Mouse (Mus musculus) embryonic facial prominence, embryonic 15.5 days (tissue): Measurements from ENCODE around the gene Ankrd36. TPM values are rescaled to one million over a fixed set of nuclear protein-coding genes. Genes with fewer than 3 reads are reported as not detected.
A peak's percentile ranks its signal among the peaks of the same experiment; 100 is the strongest.

ENCODE experiments used
- ATAC-seq: fragments of 200-750 bp; cut with Nextera tagmentation; 2 replicates; pipeline ENCODE4 v1.8.0; 2017; ENCODE audit warnings: low read depth, moderate TSS enrichment; ENCODE audit not compliant: insufficient number of reproducible peaks, low FRiP score, low TSS enrichment
- H3K27ac ChIP-seq: fragments of 300-500 bp; sonication (generic); replicated peaks from 2 replicates; pipeline ENCODE4 v1.5.1; 2015; ENCODE audit warnings: mild to moderate bottlenecking, inconsistent platforms
- H3K27me3 ChIP-seq: fragments of 300-500 bp; sonication (generic); 2 replicates; pipeline ENCODE4 v1.6.1; 2015; ENCODE audit warnings: inconsistent platforms
- H3K36me3 ChIP-seq: fragments of 300-500 bp; sonication (generic); 2 replicates; pipeline ENCODE4 v1.6.1; 2015; ENCODE audit warnings: mild to moderate bottlenecking, inconsistent platforms
- H3K4me1 ChIP-seq: fragments of 300-500 bp; sonication (generic); 2 replicates; pipeline ENCODE4 v1.6.1; 2015; ENCODE audit warnings: inconsistent platforms
- H3K4me2 ChIP-seq: fragments of 300-500 bp; sonication (generic); replicated peaks from 2 replicates; pipeline ENCODE4 v1.6.1; 2015; ENCODE audit warnings: mild to moderate bottlenecking, inconsistent platforms
- H3K4me3 ChIP-seq: fragments of 300-500 bp; sonication (generic); replicated peaks from 2 replicates; pipeline ENCODE4 v1.5.1; 2015; ENCODE audit warnings: mild to moderate bottlenecking, inconsistent platforms
- H3K9ac ChIP-seq: fragments of 300-500 bp; sonication (generic); 2 replicates; pipeline ENCODE4 v1.6.1; 2015; ENCODE audit warnings: inconsistent platforms
- H3K9me3 ChIP-seq: fragments of 300-500 bp; sonication (generic); replicated peaks from 2 replicates; pipeline ENCODE4 v1.6.1; 2016; ENCODE audit warnings: inconsistent platforms
- WGBS: fragments of 180-500 bp; shearing (Covaris S2); methylation state at CpG from one replicate; pipeline ENCODE4 v1.1.7; 2015; 5-methylcytosine and 5-hydroxymethylcytosine counted together
- polyA plus RNA-seq: library from polyadenylated mRNA; unstranded; fragments of >200 nt; fragmentation: Nextera tagmentation; extraction: Ambion mirVana; gene quantifications from 2 replicates; pipeline ENCODE4 v1.2.1, GENCODE M21; 2015

Gene Ankrd36
- not detected in 2 replicates for polyA plus RNA-seq

GRCm38 (mm10) chr11:5569474-5569873 is at the start of gene Ankrd36:
Ankrd36 (plus strand) TSS chr11:5569684.
- Histone ChIP-seq H3K27me3 (no peaks in the 10 kb centered on the region), H3K27ac (no peak within 1 kb of the TSS), H3K9ac (no peak within 1 kb of the TSS), H3K36me3 (no peaks in the 10 kb centered on the region), H3K9me3 (no peaks in the 10 kb centered on the region), H3K4me1 (no peaks in the 10 kb centered on the region), H3K4me3 (no peak within 1 kb of the TSS), H3K4me2 (no peak within 1 kb of the TSS)
- ATAC-seq = no peak
- WGBS = 84% methylated on average over 12 of the region's 12 CpGs

- peak within 1 kb of the TSS; percentile 85 for H3K4me3 ChIP-seq
- H3K4me1 ChIP-seq = peaks cover 27% of the 10 kb centered on the region
- peak within 1 kb of the TSS; percentile 93 for H3K27ac ChIP-seq
- under 1% methylated on average over 70 of the region's 72 CpGs for WGBS
- H3K9me3 ChIP-seq = no peaks in the 10 kb centered on the region
- ATAC-seq = peak; percentile 97
- peak within 1 kb of the TSS; percentile 94 for H3K9ac ChIP-seq
- no peaks in the 10 kb centered on the region for H3K27me3 ChIP-seq
- H3K4me2 ChIP-seq = peak within 1 kb of the TSS; percentile 52
- peaks cover 30% of the 10 kb centered on the region for H3K36me3 ChIP-seq
These were observed 48.8 kb upstream of the Ankrd36 start, which contains the start of gene Xbp1 for GRCm38 (mm10) chr11:5520412-5521265. Xbp1 (plus strand) TSS chr11:5520659.

DNA sequence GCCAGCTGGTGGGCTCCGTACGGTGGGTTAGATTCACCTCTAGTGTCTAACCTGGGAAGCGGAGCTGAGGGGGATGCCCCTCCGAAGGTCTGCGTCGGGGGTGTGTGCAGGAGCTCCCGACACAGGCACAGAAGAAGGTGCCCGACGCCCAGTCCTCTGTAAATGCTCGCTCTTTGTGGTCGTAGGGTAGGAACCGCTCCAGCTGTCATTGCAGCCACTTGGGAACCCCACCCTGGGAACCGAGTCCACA is 48.3 kb upstream of the Ankrd36 start:
- 1% methylated on average over 13 of the region's 13 CpGs for WGBS
- Histone ChIP-seq H3K9ac (peak overlapping the region; percentile 94), H3K4me1 (peaks cover 27% of the 10 kb centered on the region), H3K27ac (peak overlapping the region; percentile 93), H3K4me2 (peak overlapping the region; percentile 52), H3K4me3 (peak overlapping the region; percentile 85), H3K36me3 (peaks cover 36% of the 10 kb centered on the region), H3K9me3 (no peaks in the 10 kb centered on the region), H3K27me3 (no peaks in the 10 kb centered on the region)
- no peak for ATAC-seq

DNA sequence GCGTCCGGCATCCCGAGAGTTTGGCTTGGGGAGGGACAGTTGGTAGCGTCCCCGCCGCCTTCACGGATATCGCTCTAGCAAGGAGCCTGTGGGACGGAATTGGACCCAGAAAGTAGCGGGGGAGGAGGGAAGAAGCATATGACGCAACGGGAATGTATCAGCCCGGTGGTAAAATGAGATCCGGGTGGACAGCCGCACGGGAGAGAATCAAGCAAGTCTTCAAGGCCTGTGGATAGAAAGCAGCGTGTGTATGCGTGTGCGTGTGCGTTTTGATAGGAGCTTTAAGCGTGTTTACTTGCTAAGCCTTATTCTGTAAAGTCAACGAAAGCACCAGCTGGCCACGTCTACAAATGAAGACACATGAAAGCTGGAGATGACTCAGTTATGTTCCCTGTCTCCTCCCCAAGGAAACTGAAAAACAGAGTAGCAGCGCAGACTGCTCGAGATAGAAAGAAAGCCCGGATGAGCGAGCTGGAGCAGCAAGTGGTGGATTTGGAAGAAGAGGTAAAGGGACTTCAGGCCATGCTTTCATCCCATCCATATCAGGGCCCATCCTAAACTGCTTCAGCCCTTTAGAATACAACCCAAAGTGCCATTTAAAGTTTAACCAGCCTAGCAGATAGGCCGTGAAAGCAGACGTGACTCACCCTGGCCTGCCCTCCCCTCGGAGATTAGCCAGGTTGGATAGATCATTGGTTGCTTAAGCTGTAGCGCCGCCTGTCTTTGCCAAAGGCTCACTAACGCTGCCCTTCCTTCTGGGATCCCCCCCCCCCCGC is 47.8 kb upstream of the Ankrd36 start:
- Histone ChIP-seq H3K27me3 (no peaks in the 10 kb centered on the region), H3K9me3 (no peaks in the 10 kb centered on the region), H3K4me1 (peaks cover 27% of the 10 kb centered on the region), H3K36me3 (peaks cover 41% of the 10 kb centered on the region), H3K4me3 (peak overlapping the region; percentile 85), H3K4me2 (peak overlapping the region; percentile 52), H3K9ac (peak overlapping the region; percentile 94), H3K27ac (peak overlapping the region; percentile 93)
- WGBS = under 1% methylated on average over 34 of the region's 34 CpGs
- ATAC-seq = peak; percentile 11; the same call in 1 of the 2 replicates

GRCm38 (mm10) chr11:5522798-5523415 is 46.6 kb upstream of the Ankrd36 start:
- WGBS = 82% methylated on average over 11 of the region's 11 CpGs
- H3K36me3 ChIP-seq = peaks cover 50% of the 10 kb centered on the region
- H3K4me3 ChIP-seq = peak overlapping the region; percentile 85
- 0 out of 2 replicates have a peak overlapping the region, but pooled peaks have one; percentile 2 for H3K9ac ChIP-seq
- ATAC-seq = no peak
- no peak overlapping the region for H3K27ac ChIP-seq
- H3K4me2 ChIP-seq = peak overlapping the region; percentile 52
- peaks cover 27% of the 10 kb centered on the region for H3K4me1 ChIP-seq
- no peaks in the 10 kb centered on the region for H3K27me3 ChIP-seq
- H3K9me3 ChIP-seq = no peaks in the 10 kb centered on the region

DNA sequence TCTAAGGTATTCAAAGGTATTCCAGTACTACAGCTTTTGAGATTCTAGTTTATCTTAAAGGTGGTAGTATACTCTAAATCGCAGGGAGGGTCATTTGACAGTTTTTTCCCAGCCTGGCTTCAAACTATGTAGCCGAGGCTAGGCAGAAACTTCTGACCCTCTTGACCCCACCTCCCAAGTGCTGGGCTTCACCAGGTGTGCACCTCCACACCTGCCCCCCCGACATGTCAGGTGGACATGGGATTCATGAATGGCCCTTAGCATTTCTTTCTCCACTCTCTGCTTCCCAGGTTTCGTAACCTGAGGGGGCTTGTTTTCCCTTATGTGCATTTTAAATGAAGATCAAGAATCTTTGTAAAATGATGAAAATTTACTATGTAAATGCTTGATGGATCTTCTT is 44.1 kb upstream of the Ankrd36 start:
- no peak for ATAC-seq
- WGBS = 92% methylated on average over 4 of the region's 4 CpGs

DNA sequence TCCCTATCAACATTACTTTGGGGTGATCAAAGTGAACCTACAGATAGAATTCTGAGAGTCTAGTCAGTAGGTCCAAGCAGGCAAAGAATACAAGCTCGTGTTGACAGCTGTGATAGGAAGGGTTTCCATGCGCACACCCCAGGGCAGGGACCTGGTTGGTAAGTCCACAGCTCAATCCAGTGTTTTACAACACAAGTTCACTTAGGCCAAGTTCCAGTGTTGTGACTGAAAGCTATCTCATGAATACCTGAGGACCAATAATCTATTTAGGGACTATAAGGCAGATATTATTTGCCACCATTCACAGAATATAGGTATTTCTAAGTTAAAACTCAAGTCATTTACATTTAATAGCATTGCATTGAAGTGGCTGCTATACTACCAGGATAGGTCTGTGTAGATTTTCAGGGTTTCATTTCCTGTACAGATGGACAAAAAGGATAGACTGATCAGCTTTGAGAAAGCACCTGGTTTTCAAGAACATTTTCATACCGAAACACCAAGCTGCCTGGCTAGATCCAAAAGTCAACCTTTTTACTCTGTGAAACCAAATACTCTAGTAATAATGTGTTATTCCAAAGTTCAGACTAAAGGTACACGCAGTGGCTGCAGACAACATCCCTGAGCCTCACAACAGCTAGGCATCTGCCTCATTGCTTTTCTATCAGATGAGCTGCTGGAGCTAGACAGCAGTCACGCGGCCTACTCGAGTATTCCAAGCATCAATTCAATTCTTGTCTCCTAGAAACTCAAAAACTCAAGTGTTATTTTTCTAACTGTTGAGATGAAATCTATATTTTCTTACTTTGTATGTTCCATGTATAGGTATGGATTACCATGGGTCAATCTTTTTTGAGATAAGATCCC is 42.7 kb upstream of the Ankrd36 start:
- no peak overlapping the region for H3K4me3 ChIP-seq
- no peak overlapping the region for H3K9ac ChIP-seq
- H3K36me3 ChIP-seq = peaks cover 81% of the 10 kb centered on the region
- peaks cover 23% of the 10 kb centered on the region for H3K4me1 ChIP-seq
- WGBS = 87% methylated on average over 7 of the region's 7 CpGs
- no peak overlapping the region for H3K4me2 ChIP-seq
- H3K9me3 ChIP-seq = no peaks in the 10 kb centered on the region
- ATAC-seq = no peak
- H3K27me3 ChIP-seq = no peaks in the 10 kb centered on the region
- H3K27ac ChIP-seq = no peak overlapping the region

More for the DNA sequence above, 44.1 kb upstream of the Ankrd36 start:
- Histone ChIP-seq H3K36me3 (peaks cover 67% of the 10 kb centered on the region), H3K9ac (no peak overlapping the region), H3K4me3 (no peak overlapping the region), H3K4me2 (no peak overlapping the region), H3K27ac (no peak overlapping the region), H3K27me3 (no peaks in the 10 kb centered on the region), H3K4me1 (peaks cover 23% of the 10 kb centered on the region), H3K9me3 (no peaks in the 10 kb centered on the region)

DNA sequence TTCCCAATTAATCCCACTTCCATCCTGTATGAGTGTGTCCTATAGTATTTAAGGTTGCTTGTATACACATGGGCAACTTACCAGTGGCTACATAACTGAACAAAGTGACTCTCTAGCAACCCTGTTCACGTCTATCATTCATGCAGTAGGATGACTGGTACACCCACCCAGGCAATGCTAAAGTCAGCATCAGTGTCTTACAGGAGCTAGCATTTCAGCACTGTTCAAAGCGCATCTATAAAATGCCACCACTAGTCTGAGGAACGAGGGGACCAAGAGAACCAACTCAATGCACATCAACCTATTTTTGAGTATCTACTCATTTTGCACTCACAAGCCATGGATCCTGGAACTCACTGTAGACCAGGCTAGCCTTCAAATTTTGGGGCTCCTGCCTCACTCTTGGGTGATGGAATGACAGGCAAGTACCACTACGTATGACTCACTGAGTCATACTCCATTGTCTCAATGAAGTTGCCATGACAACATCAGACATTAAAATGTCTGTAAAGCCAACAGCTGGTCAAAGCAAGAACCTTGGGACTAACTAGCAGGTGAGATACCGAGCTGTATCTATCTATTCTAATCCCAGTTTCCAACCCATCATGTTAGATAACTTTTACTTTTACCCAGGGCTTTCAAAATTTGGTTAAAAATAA is 41.5 kb upstream of the Ankrd36 start:
- WGBS = 78% methylated on average over 5 of the region's 5 CpGs
- H3K27ac ChIP-seq = no peak overlapping the region
- no peak overlapping the region for H3K4me3 ChIP-seq
- H3K9me3 ChIP-seq = no peaks in the 10 kb centered on the region
- H3K4me2 ChIP-seq = no peak overlapping the region
- H3K36me3 ChIP-seq = peaks cover 85% of the 10 kb centered on the region
- no peak for ATAC-seq
- H3K4me1 ChIP-seq = peaks cover 11% of the 10 kb centered on the region
- no peaks in the 10 kb centered on the region for H3K27me3 ChIP-seq
- H3K9ac ChIP-seq = no peak overlapping the region

DNA sequence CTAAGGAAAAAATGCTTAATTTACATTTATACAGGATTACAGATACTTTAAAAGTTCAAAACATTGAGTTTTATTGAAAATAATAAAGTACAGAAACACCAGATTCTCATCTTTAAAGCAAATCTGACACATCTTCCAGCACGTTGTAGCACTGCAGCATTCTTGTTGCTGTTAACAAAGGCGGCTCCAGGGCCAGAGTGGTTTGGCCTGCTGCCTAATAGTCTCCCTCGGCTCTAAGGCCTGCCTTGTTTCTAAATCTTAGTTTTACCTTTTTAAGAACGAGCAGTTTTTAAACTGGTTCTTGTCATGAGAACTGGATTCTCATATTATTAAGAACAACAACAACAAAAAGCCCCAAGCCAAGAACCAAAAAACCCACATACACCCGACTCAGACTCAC is 40.6 kb upstream of the Ankrd36 start:
- 45% methylated on average over 5 of the region's 5 CpGs for WGBS
- peaks cover 84% of the 10 kb centered on the region for H3K36me3 ChIP-seq
- H3K4me3 ChIP-seq = no peak overlapping the region

GRCm38 (mm10) chr11:5530172-5530571 is 39.3 kb upstream of the Ankrd36 start:
- ATAC-seq = no peak
- H3K9me3 ChIP-seq = no peaks in the 10 kb centered on the region
- no peaks in the 10 kb centered on the region for H3K27me3 ChIP-seq
- H3K36me3 ChIP-seq = peaks cover 84% of the 10 kb centered on the region
- H3K9ac ChIP-seq = no peak overlapping the region
- H3K4me2 ChIP-seq = no peak overlapping the region
- no peak overlapping the region for H3K4me3 ChIP-seq
- H3K4me1 ChIP-seq = no peaks in the 10 kb centered on the region
- 73% methylated on average over 5 of the region's 5 CpGs for whole genome bisulfite sequencing
- no peak overlapping the region for H3K27ac ChIP-seq

More for the DNA sequence above, 40.6 kb upstream of the Ankrd36 start:
- 0 out of 2 replicates have a peak, but pooled peaks cover 3% of the 10 kb centered on the region for H3K4me1 ChIP-seq
- no peak overlapping the region for H3K27ac ChIP-seq
- no peak overlapping the region for H3K4me2 ChIP-seq
- H3K27me3 ChIP-seq = no peaks in the 10 kb centered on the region
- no peak for ATAC-seq
- no peak overlapping the region for H3K9ac ChIP-seq
- H3K9me3 ChIP-seq = no peaks in the 10 kb centered on the region
